Mouse (Mus musculus) adrenal gland, adult 8-10 months (tissue): Measurements from ENCODE around the gene Cdkl4. TPM values are rescaled to one million over a fixed set of nuclear protein-coding genes. Genes with fewer than 3 reads are reported as not detected.
"Not testable (repeated sequence)": the region's sequence is repeated elsewhere in the genome, so short reads cannot be mapped to it uniquely, and the experiment has no call there.

Source experiments
- DNase-seq: peaks from one replicate; pipeline ENCODE4 v3.0.0; 2022
- total RNA-seq, 4 experiments: library from RNA; stranded (reverse); gene quantifications; 2 replicates each; pipeline ENCODE4 v1.2.4; 2022

The Cdkl4 gene
- under 1 TPM in 3 of 4 experiments, not detected in 1; 0.19 to 0.40 (median 0.21) TPM for total RNA-seq

GRCm38 (mm10) chr17:80577639-80578038 lies at the start of gene Cdkl4:
Gene Cdkl4, minus strand, starts transcription at chr17:80577813.
- DNase-seq: no peak

GRCm38 (mm10) chr17:80624979-80625378 lies 47.4 kb upstream of the Cdkl4 start:
- DNase-seq: no peak

- no peak for DNase-seq
Observed at GRCm38 (mm10) chr17:80621691-80622090, 44.1 kb upstream of the Cdkl4 start.

GRCm38 (mm10) chr17:80620786-80621423 lies 43.3 kb upstream of the Cdkl4 start:
- peak; percentile 22 for DNase-seq

GRCm38 (mm10) chr17:80619556-80619955 lies 41.9 kb upstream of the Cdkl4 start:
- DNase-seq: no peak

GRCm38 (mm10) chr17:80618890-80619289 lies 41.3 kb upstream of the Cdkl4 start:
- no peak for DNase-seq

GRCm38 (mm10) chr17:80603806-80604205 lies 26.2 kb upstream of the Cdkl4 start:
- no peak for DNase-seq

GRCm38 (mm10) chr17:80603079-80603625 lies 25.5 kb upstream of the Cdkl4 start:
- no peak for DNase-seq

GRCm38 (mm10) chr17:80601371-80601770 lies 23.8 kb upstream of the Cdkl4 start:
- DNase-seq: no peak

- DNase-seq: no peak
Observed at GRCm38 (mm10) chr17:80583051-80583450, 5.4 kb upstream of the Cdkl4 start.

- DNase-seq: no peak
Observed at GRCm38 (mm10) chr17:80579901-80580300, 2.3 kb upstream of the Cdkl4 start.

GRCm38 (mm10) chr17:80579089-80579488 lies 1.5 kb upstream of the Cdkl4 start:
- no peak for DNase-seq

GRCm38 (mm10) chr17:80578041-80578440 lies 428 bp upstream of the Cdkl4 start:
- no peak for DNase-seq

GRCm38 (mm10) chr17:80577214-80577613 lies 399 bp downstream of the Cdkl4 start:
- no peak for DNase-seq

GRCm38 (mm10) chr17:80575008-80575407 lies 2.6 kb downstream of the Cdkl4 start:
- DNase-seq: no peak

- no peak for DNase-seq
Observed at GRCm38 (mm10) chr17:80574471-80574965, 3.1 kb downstream of the Cdkl4 start.

- no peak for DNase-seq
Observed at GRCm38 (mm10) chr17:80572187-80572935, 5.3 kb downstream of the Cdkl4 start.

- DNase-seq: no peak
Observed at GRCm38 (mm10) chr17:80571460-80571859, 6.2 kb downstream of the Cdkl4 start.

GRCm38 (mm10) chr17:80569718-80570117 lies 7.9 kb downstream of the Cdkl4 start:
- not testable (repeated sequence) for DNase-seq

- no peak for DNase-seq
Observed at GRCm38 (mm10) chr17:80568842-80569601, 8.6 kb downstream of the Cdkl4 start.

GRCm38 (mm10) chr17:80568441-80568840 lies 9.2 kb downstream of the Cdkl4 start:
- DNase-seq: no peak

- DNase-seq: no peak
Observed at GRCm38 (mm10) chr17:80564611-80564924, 13.0 kb downstream of the Cdkl4 start.
